Mouse (Mus musculus) lung, adult 2 months (tissue): ENCODE data around the gene Thbs4.

Source experiments
- CTCF ChIP-seq: fragments of 200-500 bp; IDR thresholded peaks from 2 replicates; pipeline ENCODE4 v1.5.1; 2011; ENCODE audit warnings: mild to moderate bottlenecking, low read length, control low read depth; ENCODE audit not compliant: insufficient read depth
- POLR2A ChIP-seq: fragments of 200-500 bp; IDR thresholded peaks from 2 replicates; pipeline ENCODE4 v1.6.1; 2011; ENCODE audit warnings: low read depth, mild to moderate bottlenecking, control low read depth, low read length, borderline replicate concordance; ENCODE audit errors: extremely low read depth

GRCm38 (mm10) chr13:92762322-92762721 lies 32.3 kb downstream of the Thbs4 start:
- no peak for TF ChIP-seq CTCF
- no peak for TF ChIP-seq POLR2A
